Mouse (Mus musculus): ENCODE data around the gene Prima1. TPM values are rescaled to one million over a fixed set of nuclear protein-coding genes. Genes with fewer than 3 reads are reported as not detected.

Prima1 gene
- polyA plus RNA-seq, 1 experiment from 2014 or later = 0.48 TPM

GRCm38 (mm10) chr12:103272176-103272575 is 30.2 kb upstream of the Prima1 start:
- H3K9me3 ChIP-seq (replicated peaks; ENCODE audit: control insufficient read depth, low read length, poor library complexity, severe bottlenecking) = no peaks in the 10 kb centered on the region
- H3K4me1 ChIP-seq (ENCODE audit: control insufficient read depth, insufficient read depth, low read length) = no peaks in the 10 kb centered on the region
- no peaks in the 10 kb centered on the region for H3K27me3 ChIP-seq (ENCODE audit: control insufficient read depth, insufficient read depth, low read depth, low read length)
- no peak overlapping the region for H3K9ac ChIP-seq (ENCODE audit: low read depth, low read length)
- no peak overlapping the region for H3K27ac ChIP-seq (ENCODE audit: low read length)
- 94% methylated on average over 3 of the region's 3 CpGs for WGBS
- H3K36me3 ChIP-seq (ENCODE audit: control insufficient read depth, insufficient read depth, low read length) = no peaks in the 10 kb centered on the region
- H3K4me3 ChIP-seq (ENCODE audit: low read depth, low read length) = no peak overlapping the region
- H3K4me2 ChIP-seq (ENCODE audit: low read length) = no peak overlapping the region
- ATAC-seq = no peak

DNA sequence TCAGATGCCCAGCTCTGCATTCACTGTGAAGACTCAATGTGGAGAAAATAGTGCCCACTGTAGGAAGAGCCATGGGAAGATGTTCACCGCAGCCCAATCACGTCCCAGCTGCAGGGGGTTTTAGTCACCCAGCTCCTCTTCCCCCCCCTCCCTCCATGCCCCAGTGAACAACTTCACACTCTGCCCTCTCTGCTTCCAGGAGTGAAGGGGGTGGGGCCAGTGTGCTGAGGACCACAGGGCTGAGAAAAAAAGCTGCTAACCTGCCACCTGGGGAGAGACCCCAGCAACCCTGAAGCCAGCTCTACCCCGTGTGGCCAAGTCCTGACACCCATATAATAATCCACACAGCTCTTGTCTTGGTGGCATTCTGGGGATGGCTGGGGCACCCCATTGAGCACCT is 24.7 kb upstream of the Prima1 start:
- H3K4me1 ChIP-seq (ENCODE audit: control insufficient read depth, insufficient read depth, low read length) = no peaks in the 10 kb centered on the region
- no peak for ATAC-seq
- no peak overlapping the region for H3K27ac ChIP-seq (ENCODE audit: low read length)
- no peak overlapping the region for H3K4me3 ChIP-seq (ENCODE audit: low read depth, low read length)
- H3K36me3 ChIP-seq (ENCODE audit: control insufficient read depth, insufficient read depth, low read length) = no peaks in the 10 kb centered on the region
- H3K9me3 ChIP-seq (replicated peaks; ENCODE audit: control insufficient read depth, low read length, poor library complexity, severe bottlenecking) = no peaks in the 10 kb centered on the region
- H3K4me2 ChIP-seq (ENCODE audit: low read length) = no peak overlapping the region
- no peak overlapping the region for H3K9ac ChIP-seq (ENCODE audit: low read depth, low read length)
- WGBS = 24% methylated on average over 3 of the region's 3 CpGs
- H3K27me3 ChIP-seq (ENCODE audit: control insufficient read depth, insufficient read depth, low read depth, low read length) = no peaks in the 10 kb centered on the region

- H3K9me3 ChIP-seq (replicated peaks; ENCODE audit: control insufficient read depth, low read length, poor library complexity, severe bottlenecking) = no peaks in the 10 kb centered on the region
- no peak overlapping the region for H3K4me2 ChIP-seq (ENCODE audit: low read length)
- 61% methylated on average over 13 of the region's 13 CpGs for WGBS
- no peaks in the 10 kb centered on the region for H3K27me3 ChIP-seq (ENCODE audit: control insufficient read depth, insufficient read depth, low read depth, low read length)
- no peaks in the 10 kb centered on the region for H3K36me3 ChIP-seq (ENCODE audit: control insufficient read depth, insufficient read depth, low read length)
- H3K4me1 ChIP-seq (ENCODE audit: control insufficient read depth, insufficient read depth, low read length) = no peaks in the 10 kb centered on the region
- no peak for ATAC-seq
- no peak overlapping the region for H3K4me3 ChIP-seq (ENCODE audit: low read depth, low read length)
- H3K9ac ChIP-seq (ENCODE audit: low read depth, low read length) = no peak overlapping the region
- H3K27ac ChIP-seq (ENCODE audit: low read length) = no peak overlapping the region
Measured at GRCm38 (mm10) chr12:103262017-103262865, 20.3 kb upstream of the Prima1 start.

DNA sequence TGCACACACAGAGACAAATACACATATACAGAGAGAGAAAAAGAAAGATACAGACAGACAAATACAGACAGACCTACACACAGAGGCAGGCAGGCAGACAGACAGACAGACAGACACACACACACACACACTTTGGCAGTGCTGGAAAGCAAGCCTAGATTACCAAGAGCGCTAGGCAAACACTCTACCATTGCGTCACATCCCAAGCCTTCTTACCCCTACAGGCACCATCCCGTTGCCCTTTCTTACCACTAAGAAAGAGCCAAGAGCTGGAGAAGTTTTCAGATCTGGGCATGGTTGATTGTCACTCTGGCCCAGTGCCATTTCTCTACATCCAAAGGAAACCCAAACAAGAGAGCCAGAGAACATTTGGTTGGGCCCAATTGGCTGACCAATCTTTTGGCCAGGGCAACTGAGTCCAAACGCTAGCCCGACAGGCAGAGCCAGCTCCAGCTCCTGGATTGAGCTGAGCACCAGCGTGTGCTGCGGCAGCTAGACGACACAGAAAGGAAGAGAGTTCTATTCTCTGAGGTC is 11.0 kb upstream of the Prima1 start:
- Histone ChIP-seq H3K9ac (ENCODE audit: low read depth, low read length) (no peak overlapping the region), H3K4me1 (ENCODE audit: control insufficient read depth, insufficient read depth, low read length) (no peaks in the 10 kb centered on the region), H3K27me3 (ENCODE audit: control insufficient read depth, insufficient read depth, low read depth, low read length) (no peaks in the 10 kb centered on the region), H3K4me3 (ENCODE audit: low read depth, low read length) (no peak overlapping the region), H3K4me2 (ENCODE audit: low read length) (no peak overlapping the region), H3K27ac (ENCODE audit: low read length) (no peak overlapping the region), H3K9me3 (replicated peaks; ENCODE audit: control insufficient read depth, low read length, poor library complexity, severe bottlenecking) (no peaks in the 10 kb centered on the region), H3K36me3 (ENCODE audit: control insufficient read depth, insufficient read depth, low read length) (no peaks in the 10 kb centered on the region)
- WGBS = 90% methylated on average over 8 of the region's 8 CpGs
- no peak for ATAC-seq

- no peaks in the 10 kb centered on the region for H3K36me3 ChIP-seq (ENCODE audit: control insufficient read depth, insufficient read depth, low read length)
- no peak overlapping the region for H3K27ac ChIP-seq (ENCODE audit: low read length)
- ATAC-seq = no peak
- H3K27me3 ChIP-seq (ENCODE audit: control insufficient read depth, insufficient read depth, low read depth, low read length) = no peaks in the 10 kb centered on the region
- H3K9ac ChIP-seq (ENCODE audit: low read depth, low read length) = no peak overlapping the region
- WGBS = 85% methylated on average over 5 of the region's 5 CpGs
- no peaks in the 10 kb centered on the region for H3K9me3 ChIP-seq (replicated peaks; ENCODE audit: control insufficient read depth, low read length, poor library complexity, severe bottlenecking)
- H3K4me3 ChIP-seq (ENCODE audit: low read depth, low read length) = no peak overlapping the region
- H3K4me2 ChIP-seq (ENCODE audit: low read length) = no peak overlapping the region
- no peaks in the 10 kb centered on the region for H3K4me1 ChIP-seq (ENCODE audit: control insufficient read depth, insufficient read depth, low read length)
Measured at GRCm38 (mm10) chr12:103251151-103251550, 9.2 kb upstream of the Prima1 start.

DNA sequence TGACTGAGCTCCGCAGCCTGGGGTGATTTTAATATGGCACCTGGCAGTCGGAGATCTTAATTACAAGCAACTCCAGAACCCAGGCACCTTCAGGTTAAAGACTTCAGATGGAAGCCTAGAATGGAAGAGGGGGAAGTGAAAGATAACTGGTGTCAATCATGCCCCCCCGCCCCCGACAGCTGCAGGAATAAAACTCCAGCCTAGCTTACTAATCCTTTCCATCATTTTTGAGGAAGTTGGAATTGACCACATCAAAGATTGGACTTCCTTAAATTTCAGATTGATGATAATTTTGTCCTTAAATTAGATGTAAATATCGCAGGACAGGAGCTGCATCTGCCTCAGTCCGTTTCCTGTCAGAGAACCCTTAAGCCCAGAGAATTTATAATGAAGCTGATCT is 8.4 kb upstream of the Prima1 start:
- Histone ChIP-seq H3K4me1 (ENCODE audit: control insufficient read depth, insufficient read depth, low read length) (no peaks in the 10 kb centered on the region), H3K4me3 (ENCODE audit: low read depth, low read length) (no peak overlapping the region), H3K9ac (ENCODE audit: low read depth, low read length) (no peak overlapping the region), H3K27ac (ENCODE audit: low read length) (no peak overlapping the region), H3K9me3 (replicated peaks; ENCODE audit: control insufficient read depth, low read length, poor library complexity, severe bottlenecking) (no peaks in the 10 kb centered on the region), H3K36me3 (ENCODE audit: control insufficient read depth, insufficient read depth, low read length) (no peaks in the 10 kb centered on the region), H3K27me3 (ENCODE audit: control insufficient read depth, insufficient read depth, low read depth, low read length) (no peaks in the 10 kb centered on the region), H3K4me2 (ENCODE audit: low read length) (no peak overlapping the region)
- ATAC-seq = no peak
- 85% methylated on average over 6 of the region's 6 CpGs for WGBS

GRCm38 (mm10) chr12:103243041-103243440 is 1.1 kb upstream of the Prima1 start:
- no peak for ATAC-seq
- 6% methylated on average over 11 of the region's 11 CpGs for WGBS
- H3K36me3 ChIP-seq (ENCODE audit: control insufficient read depth, insufficient read depth, low read length) = no peaks in the 10 kb centered on the region

GRCm38 (mm10) chr12:103242591-103243025 is 658 bp upstream of the Prima1 start:
- peak overlapping the region; percentile 76 for H3K9ac ChIP-seq (ENCODE audit: low read depth, low read length)
- ATAC-seq = peak; percentile 72
- H3K4me3 ChIP-seq (ENCODE audit: low read depth, low read length) = peak overlapping the region; percentile 76
- 0% methylated on average over 31 of the region's 34 CpGs for WGBS
- no peaks in the 10 kb centered on the region for H3K9me3 ChIP-seq (replicated peaks; ENCODE audit: control insufficient read depth, low read length, poor library complexity, severe bottlenecking)
- no peaks in the 10 kb centered on the region for H3K36me3 ChIP-seq (ENCODE audit: control insufficient read depth, insufficient read depth, low read length)
- H3K27me3 ChIP-seq (ENCODE audit: control insufficient read depth, insufficient read depth, low read depth, low read length) = peaks cover 5% of the 10 kb centered on the region; the same call in 1 of the 2 replicates
- H3K4me1 ChIP-seq (ENCODE audit: control insufficient read depth, insufficient read depth, low read length) = peaks cover 13% of the 10 kb centered on the region
- H3K4me2 ChIP-seq (ENCODE audit: low read length) = peak overlapping the region; percentile 88
- peak overlapping the region; percentile 72 for H3K27ac ChIP-seq (ENCODE audit: low read length)

More at GRCm38 (mm10) chr12:103243041-103243440, 1.1 kb upstream of the Prima1 start:
- Histone ChIP-seq H3K9me3 (replicated peaks; ENCODE audit: control insufficient read depth, low read length, poor library complexity, severe bottlenecking) (no peaks in the 10 kb centered on the region), H3K27ac (ENCODE audit: low read length) (no peak overlapping the region), H3K27me3 (ENCODE audit: control insufficient read depth, insufficient read depth, low read depth, low read length) (peaks cover 5% of the 10 kb centered on the region; the same call in 1 of the 2 replicates), H3K4me1 (ENCODE audit: control insufficient read depth, insufficient read depth, low read length) (peaks cover 13% of the 10 kb centered on the region), H3K4me3 (ENCODE audit: low read depth, low read length) (peak overlapping the region; percentile 76), H3K4me2 (ENCODE audit: low read length) (peak overlapping the region; percentile 88), H3K9ac (ENCODE audit: low read depth, low read length) (no peak overlapping the region)
